In genomic region chr11:109319946-109320345, GRCm38 (mm10) we compare ENCODE assay signal across 13 mouse cellular contexts. TPM values are rescaled to one million over a fixed set of nuclear protein-coding genes. Genes with fewer than 3 reads are reported as not detected.
DNase-seq lines count a peak whose midpoint lies in the region; ATAC-seq and TF ChIP-seq lines count a peak whose summit lies in the region.
"Had no signal": no experiment of that assay in that cellular context is flagged by ENCODE, and none has a peak within 500 bp of the region (broad histone marks: within the 10 kb centered on the region; RNA-seq: fewer than 3 reads in every experiment).

No protein-coding gene starts in this region.

- no peak for TF ChIP-seq EP300 in stomach, postnatal 0 days (optimal IDR thresholded peaks at IDR 0.05)

- H3K9ac ChIP-seq in midbrain, embryonic 13.5 days (replicated peaks) = no peak overlapping the region
- H3K9ac ChIP-seq in midbrain, embryonic 11.5 days (ENCODE audit: low read length) = no peak overlapping the region
- H3K9ac ChIP-seq in forebrain, embryonic 15.5 days (replicated peaks) = no peak overlapping the region
- no peak overlapping the region for H3K9ac ChIP-seq in stomach, postnatal 0 days (ENCODE audit: low read length)
- H3K9ac ChIP-seq: liver, embryonic 12.5 days had no signal

- 0 out of 2 replicates have a peak, but pooled peaks cover 8% of the 10 kb centered on the region for H3K4me1 ChIP-seq in midbrain, embryonic 13.5 days (replicated peaks)
- H3K4me1 ChIP-seq in midbrain, embryonic 11.5 days (ENCODE audit: control insufficient read depth, insufficient read depth, low read length) = no peaks in the 10 kb centered on the region
- peaks cover 15% of the 10 kb centered on the region for H3K4me1 ChIP-seq in forebrain, embryonic 15.5 days
- H3K4me1 ChIP-seq in stomach, postnatal 0 days (replicated peaks; ENCODE audit: control insufficient read depth, insufficient read depth) = no peaks in the 10 kb centered on the region
- H3K4me1 ChIP-seq: liver, embryonic 12.5 days had no signal

- H3K36me3 ChIP-seq in midbrain, embryonic 13.5 days = no peaks in the 10 kb centered on the region
- H3K36me3 ChIP-seq in midbrain, embryonic 11.5 days (ENCODE audit: control insufficient read depth, insufficient read depth, low read length) = no peaks in the 10 kb centered on the region
- H3K36me3 ChIP-seq in forebrain, embryonic 15.5 days = no peaks in the 10 kb centered on the region
- H3K36me3 ChIP-seq in stomach, postnatal 0 days (ENCODE audit: control insufficient read depth, insufficient read depth, low read length) = no peaks in the 10 kb centered on the region
- H3K36me3 ChIP-seq: embryonic facial prominence, embryonic 13.5 days; liver, embryonic 12.5 days had no signal

- TF ChIP-seq CTCF in stomach, postnatal 0 days (IDR thresholded peaks at IDR 0.05; ENCODE audit: low read depth) = no peak

- WGBS in midbrain, embryonic 13.5 days = 87% methylated on average over 5 of the region's 5 CpGs
- WGBS in midbrain, embryonic 11.5 days = 91% methylated on average over 5 of the region's 5 CpGs
- 63% methylated on average over 5 of the region's 5 CpGs for WGBS in forebrain, embryonic 15.5 days
- 75% methylated on average over 5 of the region's 5 CpGs for WGBS in stomach, postnatal 0 days

- intact Hi-C loops in heart, postnatal 36 days (cut with DNase I) = loop anchor here (5.0 kb wide), 1 partner anchor 542 kb away; no protein-coding TSS in a partner anchor

- H3K9me3 ChIP-seq in midbrain, embryonic 13.5 days = no peaks in the 10 kb centered on the region
- no peaks in the 10 kb centered on the region for H3K9me3 ChIP-seq in midbrain, embryonic 11.5 days (ENCODE audit: control insufficient read depth, low read length)
- no peaks in the 10 kb centered on the region for H3K9me3 ChIP-seq in forebrain, embryonic 15.5 days
- no peaks in the 10 kb centered on the region for H3K9me3 ChIP-seq in stomach, postnatal 0 days (ENCODE audit: control insufficient read depth, low read length)
- H3K9me3 ChIP-seq: embryonic facial prominence, embryonic 13.5 days; liver, embryonic 12.5 days had no signal

- no peak overlapping the region for H3K4me3 ChIP-seq in midbrain, embryonic 13.5 days (replicated peaks)
- H3K4me3 ChIP-seq in midbrain, embryonic 11.5 days (ENCODE audit: low read depth, low read length) = no peak overlapping the region
- H3K4me3 ChIP-seq in forebrain, embryonic 15.5 days = no peak overlapping the region
- H3K4me3 ChIP-seq in stomach, postnatal 0 days (ENCODE audit: low read depth, low read length) = no peak overlapping the region
- H3K4me3 ChIP-seq: embryonic facial prominence, embryonic 13.5 days; liver, embryonic 12.5 days had no signal

- H3K27ac ChIP-seq in midbrain, embryonic 13.5 days = peak overlapping the region; percentile 65; the same call in 1 of the 2 replicates
- H3K27ac ChIP-seq in midbrain, embryonic 11.5 days (ENCODE audit: low read depth, low read length) = no peak overlapping the region
- peak overlapping the region; percentile 48 for H3K27ac ChIP-seq in forebrain, embryonic 15.5 days (replicated peaks)
- no peak overlapping the region for H3K27ac ChIP-seq in stomach, postnatal 0 days (replicated peaks)
- H3K27ac ChIP-seq: liver, embryonic 12.5 days had no signal

- no peak for ATAC-seq in midbrain, embryonic 13.5 days
- ATAC-seq in midbrain, embryonic 11.5 days (ENCODE audit: low FRiP score) = no peak
- ATAC-seq in forebrain, embryonic 15.5 days (replicated peaks) = peak; percentile 44
- ATAC-seq in stomach, postnatal 0 days (ENCODE audit: low FRiP score, low TSS enrichment) = 0 out of 2 replicates have a peak, but pooled peaks have one; percentile 21
- ATAC-seq: liver, embryonic 12.5 days; lung, postnatal 0 days had no signal

- DNase-seq in midbrain, embryonic 11.5 days (ENCODE audit: low spot score, missing footprints) = no peak
- DNase-seq in cerebellum, adult 9-11 months = peak; percentile 83
- no peak for DNase-seq in stomach, postnatal 0 days (ENCODE audit: low spot score)
- no peak for DNase-seq in heart, postnatal 36 days
- DNase-seq in right cerebral cortex, postnatal 25 days = no peak
- DNase-seq: adrenal gland, adult 2 months; heart, adult 11 months; thymus, postnatal 4 days had no signal

- H3K4me2 ChIP-seq in midbrain, embryonic 13.5 days (replicated peaks) = no peak overlapping the region
- H3K4me2 ChIP-seq in midbrain, embryonic 11.5 days = no peak overlapping the region
- no peak overlapping the region for H3K4me2 ChIP-seq in forebrain, embryonic 15.5 days (replicated peaks)
- H3K4me2 ChIP-seq in stomach, postnatal 0 days (replicated peaks; ENCODE audit: low read depth) = no peak overlapping the region
- H3K4me2 ChIP-seq: embryonic facial prominence, embryonic 13.5 days; liver, embryonic 12.5 days had no signal

- H3K27me3 ChIP-seq in midbrain, embryonic 13.5 days = peaks cover 9% of the 10 kb centered on the region
- no peaks in the 10 kb centered on the region for H3K27me3 ChIP-seq in midbrain, embryonic 11.5 days (ENCODE audit: control insufficient read depth, insufficient read depth, low read length)
- no peaks in the 10 kb centered on the region for H3K27me3 ChIP-seq in forebrain, embryonic 15.5 days
- no peaks in the 10 kb centered on the region for H3K27me3 ChIP-seq in stomach, postnatal 0 days (ENCODE audit: control insufficient read depth, insufficient read depth, low read length)
- H3K27me3 ChIP-seq: embryonic facial prominence, embryonic 13.5 days had no signal

RNA-seq across cellular contexts. Expression of gene Rgs9, which starts 22.0 kb away (rescaled TPM):
- 7.2 and 7.3 TPM in 2 replicates for polyA plus RNA-seq in midbrain, embryonic 13.5 days (2015; fragmentation: Nextera tagmentation; extraction: Ambion mirVana)
- 1.6 and 1.7 TPM in 2 replicates for polyA plus RNA-seq in midbrain, embryonic 11.5 days (2014; fragmentation: Nextera tagmentation; extraction: Ambion mirVana)
- 5.4 and 6.5 TPM in 2 replicates for polyA plus RNA-seq in forebrain, embryonic 15.5 days (2015; fragmentation: Nextera tagmentation; extraction: Ambion mirVana)
- 0.73 and 1.1 TPM in 2 replicates for polyA plus RNA-seq in stomach, postnatal 0 days (2015; fragmentation: Nextera tagmentation; extraction: Ambion mirVana)
- under 1 TPM in 1 of 2 experiments, not detected in 1; 0.14 TPM for total RNA-seq in heart, postnatal 36 days (2021)

RNA-seq across cellular contexts. Expression of gene Gna13, which starts 42.7 kb away (rescaled TPM):
- 16.2 and 16.4 TPM in 2 replicates for polyA plus RNA-seq in midbrain, embryonic 13.5 days (2015; fragmentation: Nextera tagmentation; extraction: Ambion mirVana)
- polyA plus RNA-seq in midbrain, embryonic 11.5 days (2014; fragmentation: Nextera tagmentation; extraction: Ambion mirVana) = 19.4 and 20.4 TPM in 2 replicates
- polyA plus RNA-seq in forebrain, embryonic 15.5 days (2015; fragmentation: Nextera tagmentation; extraction: Ambion mirVana) = 17.4 and 18.5 TPM in 2 replicates
- polyA plus RNA-seq in stomach, postnatal 0 days (2015; fragmentation: Nextera tagmentation; extraction: Ambion mirVana) = 46.5 and 49.5 TPM in 2 replicates
- total RNA-seq in heart, postnatal 36 days (2021) = 10 to 100 TPM; 33.7 to 34.2 TPM

Comparison
In these comparisons a context has a peak if more than half of its experiments do, and no peak if none do; other contexts are left out.
1. H3K27ac ChIP-seq: peak in midbrain, embryonic 13.5 days (single experiment) and forebrain, embryonic 15.5 days (single experiment); none in midbrain, embryonic 11.5 days (single experiment) and stomach, postnatal 0 days (single experiment).
2. ATAC-seq: peak in forebrain, embryonic 15.5 days (single experiment) and stomach, postnatal 0 days (single experiment); none in midbrain, embryonic 13.5 days (single experiment) and midbrain, embryonic 11.5 days (single experiment).